Mouse (Mus musculus) brain, embryonic 14.5 days (tissue): Measurements from ENCODE around the gene Tlr3.

ENCODE experiments used
- CTCF ChIP-seq: fragments of 200-500 bp; IDR thresholded peaks from 2 replicates; pipeline ENCODE4 v1.5.1; 2012; ENCODE audit warnings: inconsistent platforms, mild to moderate bottlenecking, moderate library complexity, borderline replicate concordance; ENCODE audit not compliant: insufficient read depth, insufficient read length; ENCODE audit errors: extremely low read depth
- POLR2A ChIP-seq: fragments of 200-500 bp; IDR thresholded peaks from 2 replicates; pipeline ENCODE4 v1.6.1; 2012; ENCODE audit warnings: mild to moderate bottlenecking, inconsistent platforms, borderline replicate concordance; ENCODE audit not compliant: poor library complexity, insufficient read depth, insufficient read length, severe bottlenecking; ENCODE audit errors: extremely low read depth

GRCm38 (mm10) chr8:45367154-45367553 lies 43.7 kb downstream of the Tlr3 start:
- TF ChIP-seq CTCF (no peak), POLR2A (no peak)
